Mouse (Mus musculus) midbrain, postnatal 0 days (tissue): ENCODE results near the gene Gm3404. TPM values are rescaled to one million over a fixed set of nuclear protein-coding genes. Genes with fewer than 3 reads are reported as not detected.
A peak's percentile ranks its signal among the peaks of the same experiment; 100 is the strongest.
"Not testable (repeated sequence)": the region's sequence is repeated elsewhere in the genome, so short reads cannot be mapped to it uniquely, and the experiment has no call there.

ENCODE experiments used
- ATAC-seq: fragments of 200-750 bp; cut with Nextera tagmentation; 2 replicates; pipeline ENCODE4 v1.8.0; 2017; ENCODE audit warnings: moderate number of reproducible peaks, mild to moderate bottlenecking, moderate TSS enrichment, moderate library complexity; ENCODE audit not compliant: low FRiP score
- DNase-seq: peaks from one replicate; pipeline ENCODE4 v3.0.0-alpha.2; 2015; ENCODE audit warnings: low spot score
- H3K27ac ChIP-seq: fragments of 300-500 bp; sonication (generic); 2 replicates; pipeline ENCODE4 v1.5.1; 2014; ENCODE audit warnings: low read depth, mild to moderate bottlenecking, low read length, mixed read lengths
- H3K27me3 ChIP-seq: fragments of 300-500 bp; sonication (generic); 2 replicates; pipeline ENCODE4 v1.6.1; 2014; ENCODE audit warnings: low read length, control low read depth, mixed read lengths; ENCODE audit not compliant: insufficient read depth
- H3K36me3 ChIP-seq: fragments of 300-500 bp; sonication (generic); 2 replicates; pipeline ENCODE4 v1.6.1; 2014; ENCODE audit warnings: low read length, control low read depth, mixed read lengths; ENCODE audit not compliant: insufficient read depth
- H3K4me1 ChIP-seq: fragments of 300-500 bp; sonication (generic); 2 replicates; pipeline ENCODE4 v1.6.1; 2014; ENCODE audit warnings: mild to moderate bottlenecking, control low read depth, antibody characterized with exemption, low read length, mixed read lengths; ENCODE audit not compliant: insufficient read depth
- H3K4me2 ChIP-seq: fragments of 300-500 bp; sonication (generic); 2 replicates; pipeline ENCODE4 v1.6.1; 2014; ENCODE audit warnings: low read depth, mild to moderate bottlenecking, low read length, mixed read lengths; ENCODE audit not compliant: poor library complexity, severe bottlenecking
- H3K4me3 ChIP-seq: fragments of 300-500 bp; sonication (generic); 2 replicates; pipeline ENCODE4 v1.5.1; 2014; ENCODE audit warnings: low read depth, mild to moderate bottlenecking, low read length, moderate library complexity
- H3K9ac ChIP-seq: fragments of 300-500 bp; sonication (generic); replicated peaks from 2 replicates; pipeline ENCODE4 v1.6.1; 2014; ENCODE audit warnings: mild to moderate bottlenecking, low read length, moderate library complexity, mixed read lengths; ENCODE audit not compliant: poor library complexity, severe bottlenecking
- H3K9me3 ChIP-seq: fragments of 300-500 bp; sonication (generic); 2 replicates; pipeline ENCODE4 v1.6.1; 2016; ENCODE audit warnings: low read length, control low read depth
- CTCF ChIP-seq: IDR thresholded peaks from 2 replicates; pipeline ENCODE4 v1.5.1; 2016; ENCODE audit warnings: antibody characterized with exemption, mild to moderate bottlenecking
- WGBS: fragments of 180-500 bp; shearing (Covaris S2); extraction: QIAGEN DNeasy Blood & Tissue Kit; methylation state at CpG from one replicate; pipeline ENCODE4 v1.1.7; 2014; 5-methylcytosine and 5-hydroxymethylcytosine counted together
- polyA plus RNA-seq: library from polyadenylated mRNA; unstranded; fragments of >200 nt; fragmentation: Nextera tagmentation; extraction: Ambion mirVana; gene quantifications from 2 replicates; pipeline ENCODE4 v1.2.1, GENCODE M21; 2015
- total RNA-seq: library from RNA; depleted of rRNA; stranded (reverse); fragments of >200 nt; gene quantifications from 2 replicates; pipeline ENCODE4 v1.2.3, GENCODE M21; 2014; rRNA removed

Gene Gm3404
- total and polyA plus RNA-seq, 2 experiments from 2014 or later: not detected

DNA sequence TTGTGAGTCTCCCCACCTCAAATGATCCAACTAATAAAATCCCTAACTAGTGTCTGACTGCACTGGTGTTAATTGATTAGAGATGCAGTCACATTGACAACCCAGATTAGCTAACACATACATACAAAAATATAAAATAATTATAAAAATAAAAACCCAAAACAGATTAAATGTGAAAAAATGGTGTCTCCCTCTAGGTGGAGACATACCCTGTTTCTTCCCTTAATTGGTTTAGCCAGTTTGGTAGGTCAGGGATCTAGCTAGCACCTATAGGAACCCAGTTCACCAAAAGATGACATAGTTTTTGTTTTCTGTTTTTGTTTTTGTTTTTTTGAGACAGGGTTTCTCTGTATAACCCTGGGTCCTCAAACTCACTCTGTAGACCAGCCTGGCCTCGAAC is 38.7 kb downstream of the Gm3404 start:
- Histone ChIP-seq H3K27ac (no peak overlapping the region), H3K4me3 (no peak overlapping the region), H3K4me2 (no peak overlapping the region), H3K4me1 (no peaks in the 10 kb centered on the region), H3K36me3 (no peaks in the 10 kb centered on the region), H3K9me3 (no peaks in the 10 kb centered on the region), H3K9ac (no peak overlapping the region), H3K27me3 (no peaks in the 10 kb centered on the region)
- 69% methylated on average over 1 of the region's 1 CpGs for whole genome bisulfite sequencing
- DNase-seq: no peak
- ATAC-seq: no peak
- no peak for TF ChIP-seq CTCF

DNA sequence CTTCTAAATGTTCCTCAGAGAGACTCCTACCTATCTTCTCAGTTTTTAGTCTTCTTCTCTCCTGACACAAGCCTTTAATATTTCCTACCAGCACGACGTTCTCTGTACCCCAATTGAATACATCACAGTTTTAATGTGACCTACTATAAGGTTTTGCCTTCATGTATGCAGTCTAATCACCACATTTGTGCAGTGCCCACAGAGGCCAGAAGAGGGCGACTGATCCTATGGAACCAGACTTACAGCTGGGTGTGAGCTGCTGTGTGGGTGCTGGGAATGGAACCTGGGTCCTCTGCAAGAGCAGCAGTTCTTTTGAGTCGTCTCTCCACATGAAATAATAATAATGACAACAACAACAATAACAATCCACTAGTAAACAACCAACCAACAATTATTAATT is 41.5 kb downstream of the Gm3404 start:
- TF ChIP-seq CTCF: peak; percentile 65
- no peaks in the 10 kb centered on the region for H3K9me3 ChIP-seq
- no peaks in the 10 kb centered on the region for H3K27me3 ChIP-seq
- H3K4me2 ChIP-seq: no peak overlapping the region
- 62% methylated on average over 4 of the region's 4 CpGs for WGBS
- no peak overlapping the region for H3K27ac ChIP-seq
- no peaks in the 10 kb centered on the region for H3K4me1 ChIP-seq
- ATAC-seq (no peak), DNase-seq (no peak)
- H3K9ac ChIP-seq: no peak overlapping the region
- H3K36me3 ChIP-seq: no peaks in the 10 kb centered on the region
- no peak overlapping the region for H3K4me3 ChIP-seq

DNA sequence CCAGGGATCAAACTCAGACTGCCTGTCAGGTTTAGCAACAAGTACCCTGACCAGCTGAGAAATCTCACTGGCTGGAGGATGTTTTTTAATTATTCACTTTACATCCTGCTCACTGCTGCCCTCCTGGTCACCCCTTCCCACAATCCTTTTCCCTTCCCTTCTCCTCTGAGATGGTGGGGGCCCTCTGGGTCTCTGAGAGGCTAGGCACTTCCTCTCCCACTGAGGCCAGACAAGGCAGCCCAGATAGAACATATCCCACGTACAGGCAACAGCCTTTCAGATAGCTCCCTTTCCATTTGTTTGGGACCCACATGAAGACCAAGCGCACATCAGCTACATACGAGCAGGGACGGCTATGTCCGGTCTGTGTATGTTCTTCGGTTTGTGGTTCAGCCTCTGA is 44.6 kb downstream of the Gm3404 start:
- H3K4me1 ChIP-seq, H3K36me3 ChIP-seq, DNase-seq, H3K4me3 ChIP-seq, H3K9ac ChIP-seq, H3K4me2 ChIP-seq, H3K27ac ChIP-seq, H3K27me3 ChIP-seq, ATAC-seq, H3K9me3 ChIP-seq: not testable (repeated sequence)
- WGBS: 88% methylated on average over 6 of the region's 6 CpGs

DNA sequence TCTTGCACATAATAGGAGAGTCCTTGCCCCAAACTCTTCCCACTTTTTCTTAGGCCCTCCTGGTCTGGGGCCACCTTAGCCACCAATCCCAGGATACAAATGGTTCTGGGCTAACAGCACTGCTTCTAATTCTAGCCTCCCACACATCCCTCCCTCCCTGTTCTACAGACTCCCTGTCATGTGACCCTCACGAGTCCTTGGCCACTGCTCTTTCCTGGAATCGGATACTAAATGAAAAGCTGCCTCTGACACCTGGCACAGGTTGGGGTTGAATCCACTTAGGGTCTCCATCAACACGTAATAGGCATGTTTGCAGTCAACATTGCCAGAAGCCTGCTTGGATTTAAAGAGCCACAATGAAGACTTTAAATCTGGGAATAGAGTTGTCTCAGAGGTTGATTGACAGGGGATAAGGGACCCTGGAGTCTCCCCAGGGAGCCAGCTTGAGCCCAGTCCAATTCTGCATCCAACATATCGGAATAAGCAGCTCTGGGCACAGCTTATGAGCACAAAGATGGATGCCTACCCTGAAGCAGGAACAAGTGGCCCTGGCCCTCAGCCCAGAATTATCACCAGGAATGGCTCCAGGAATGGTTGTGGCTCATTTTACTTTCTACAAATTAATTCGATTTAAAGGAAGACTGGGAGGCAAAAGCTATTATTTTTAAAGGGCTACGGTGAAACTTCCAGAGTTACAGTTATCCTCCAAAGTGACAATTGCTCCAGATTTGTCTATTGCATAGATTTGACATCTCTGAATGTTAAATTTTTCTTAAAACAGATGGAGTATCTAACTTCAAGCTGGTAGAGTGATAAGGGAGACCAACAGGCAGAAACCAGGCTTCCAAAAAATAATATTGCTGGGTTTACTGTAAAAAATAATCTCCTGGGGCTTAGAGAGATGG is 46.5 kb downstream of the Gm3404 start:
- 0 out of 2 replicates have a peak, but pooled peaks have one; percentile 52 for ATAC-seq
- H3K9ac ChIP-seq, H3K36me3 ChIP-seq, H3K4me3 ChIP-seq, H3K27ac ChIP-seq, H3K4me1 ChIP-seq, H3K27me3 ChIP-seq, H3K9me3 ChIP-seq, H3K4me2 ChIP-seq: not testable (repeated sequence)
- WGBS: 48% methylated on average over 6 of the region's 6 CpGs
- DNase-seq: peak; percentile 44

DNA sequence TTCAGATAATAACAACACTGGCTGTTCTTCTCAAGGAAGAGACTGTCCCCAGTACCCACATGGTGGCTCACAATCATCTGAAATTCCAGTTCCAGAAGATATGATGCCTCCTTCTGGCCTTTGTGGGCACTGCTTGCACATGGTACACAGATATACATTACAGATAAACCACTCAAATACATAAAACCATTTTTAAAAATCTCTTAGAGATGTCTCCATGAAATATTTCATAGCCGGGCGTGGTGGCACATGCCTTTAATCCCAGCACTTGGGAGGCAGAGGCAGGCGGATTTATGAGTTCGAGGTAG is 47.1 kb downstream of the Gm3404 start:
- not testable (repeated sequence) for H3K27ac ChIP-seq, H3K9me3 ChIP-seq, H3K27me3 ChIP-seq, H3K4me1 ChIP-seq, DNase-seq, H3K4me2 ChIP-seq, H3K4me3 ChIP-seq, ATAC-seq, H3K9ac ChIP-seq, H3K36me3 ChIP-seq
- TF ChIP-seq CTCF: 0 out of 2 replicates have a peak, but pooled peaks have one; percentile 10
- 96% methylated on average over 4 of the region's 4 CpGs for WGBS

DNA sequence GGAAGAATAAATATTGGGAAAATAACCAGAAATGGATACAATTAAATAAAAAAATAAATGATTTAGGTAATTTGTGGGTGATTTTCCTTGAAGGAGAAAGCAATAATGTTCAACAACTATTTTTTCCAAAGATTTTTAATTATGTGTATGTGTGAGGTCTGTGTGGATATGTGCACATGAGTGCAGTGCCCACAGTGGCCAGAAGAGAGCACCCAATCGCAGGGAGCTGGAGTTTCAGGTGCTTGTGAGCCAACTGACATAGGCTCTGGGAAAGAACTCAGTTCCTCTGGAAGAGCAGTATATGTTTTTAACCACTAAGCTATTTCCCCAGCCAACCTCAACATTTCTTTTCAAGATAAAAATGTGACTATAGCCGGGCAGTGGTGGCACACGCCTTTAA is 51.1 kb downstream of the Gm3404 start:
- DNase-seq (no peak), ATAC-seq (no peak)
- no peaks in the 10 kb centered on the region for H3K9me3 ChIP-seq
- no peak overlapping the region for H3K4me3 ChIP-seq
- TF ChIP-seq CTCF: peak; percentile 22
- no peak overlapping the region for H3K9ac ChIP-seq
- H3K27me3 ChIP-seq: no peaks in the 10 kb centered on the region
- peaks cover 2% of the 10 kb centered on the region; the same call in 1 of the 2 replicates for H3K36me3 ChIP-seq
- no peaks in the 10 kb centered on the region for H3K4me1 ChIP-seq
- no peak overlapping the region for H3K4me2 ChIP-seq
- WGBS: 97% methylated on average over 3 of the region's 3 CpGs
- H3K27ac ChIP-seq: no peak overlapping the region

Other genes starting within 250 kb of the Gm3404 start
- gene Wasf3, start 140.8 kb upstream of the Gm3404 start, total RNA-seq: 40.4 and 40.7 TPM in 2 replicates
- gene Wasf3, start 140.8 kb upstream of the Gm3404 start, polyA plus RNA-seq: 18.3 and 19.1 TPM in 2 replicates
- not detected in 2 replicates for gene Gm6408, start 43.8 kb upstream of the Gm3404 start, total RNA-seq
- gene Gm6408, start 43.8 kb upstream of the Gm3404 start, polyA plus RNA-seq: not detected in 2 replicates
- not detected in 2 replicates for gene Gm6370, start 34.4 kb upstream of the Gm3404 start, total RNA-seq
- not detected in 2 replicates for gene Gm6370, start 34.4 kb upstream of the Gm3404 start, polyA plus RNA-seq
- gene 4930449I24Rik, start 23.4 kb upstream of the Gm3404 start, total RNA-seq: not detected in 2 replicates
- not detected in 2 replicates for gene 4930449I24Rik, start 23.4 kb upstream of the Gm3404 start, polyA plus RNA-seq
- gene Gm3402, start 11.7 kb upstream of the Gm3404 start, total RNA-seq: not detected in 2 replicates
- gene Gm3402, start 11.7 kb upstream of the Gm3404 start, polyA plus RNA-seq: not detected in 2 replicates
- gene Gm3409, start 11.8 kb downstream of the Gm3404 start, total RNA-seq: not detected in 2 replicates
- gene Gm3409, start 11.8 kb downstream of the Gm3404 start, polyA plus RNA-seq: not detected in 2 replicates
- gene Gm3415, start 30.3 kb downstream of the Gm3404 start, total RNA-seq: not detected in 2 replicates
- not detected in 2 replicates for gene Gm3415, start 30.3 kb downstream of the Gm3404 start, polyA plus RNA-seq
- gene Gpr12, start 59.4 kb downstream of the Gm3404 start, total RNA-seq: 43.4 and 48.0 TPM in 2 replicates
- gene Gpr12, start 59.4 kb downstream of the Gm3404 start, polyA plus RNA-seq: 33.9 and 34.2 TPM in 2 replicates